Mouse (Mus musculus): ENCODE results near the gene Slc25a45. TPM values are rescaled to one million over a fixed set of nuclear protein-coding genes. Genes with fewer than 3 reads are reported as not detected.

The Slc25a45 gene
- polyA plus RNA-seq, 1 experiment from 2014 or later: 0.59 TPM

DNA sequence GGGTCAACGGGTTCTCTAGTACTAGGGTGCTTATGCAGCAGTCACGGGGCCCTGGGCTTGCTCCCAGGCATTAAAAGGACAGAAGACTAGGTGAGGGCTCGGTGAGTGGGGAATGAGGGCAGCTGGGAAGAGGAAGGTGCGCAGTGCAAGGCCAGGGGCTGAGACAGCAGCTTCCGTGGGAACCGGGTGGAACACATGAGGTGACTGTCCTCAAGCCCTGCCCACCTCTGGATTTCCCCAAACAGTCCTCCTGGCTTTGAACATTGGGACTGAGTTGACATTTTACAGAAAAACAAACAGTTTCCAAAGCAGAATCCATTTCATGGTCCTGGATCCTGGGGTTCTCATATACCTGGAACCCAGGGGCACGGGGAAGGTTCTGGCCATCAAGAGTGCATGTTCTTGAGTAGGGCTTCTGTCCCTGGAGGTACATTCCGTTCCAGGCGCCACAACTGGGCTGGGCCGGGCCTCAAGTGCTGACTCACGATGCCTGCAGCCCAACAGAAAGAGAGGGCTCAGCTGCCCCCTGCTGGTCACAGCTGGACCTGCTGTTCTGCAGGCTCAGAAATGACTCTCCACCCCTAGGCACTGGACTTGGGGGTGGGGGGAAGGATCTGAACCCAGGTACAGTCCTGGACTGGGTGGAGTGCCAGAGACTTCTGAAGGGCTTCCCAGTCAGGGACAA is 27.6 kb upstream of the Slc25a45 start:
- ATAC-seq (ENCODE audit: low read depth): peak; percentile 20; the same call in 1 of the 2 replicates
- Histone ChIP-seq H3K4me3 (ENCODE audit: low read depth, low read length) (no peak overlapping the region), H3K4me1 (ENCODE audit: control insufficient read depth, insufficient read depth, low read length) (peaks cover 32% of the 10 kb centered on the region), H3K27me3 (ENCODE audit: control insufficient read depth, insufficient read depth, low read length) (no peaks in the 10 kb centered on the region), H3K9me3 (ENCODE audit: control insufficient read depth, low read length) (no peaks in the 10 kb centered on the region), H3K9ac (replicated peaks; ENCODE audit: low read depth, low read length) (no peak overlapping the region), H3K4me2 (ENCODE audit: low read depth, low read length) (no peak overlapping the region), H3K27ac (ENCODE audit: low read depth, low read length) (no peak overlapping the region), H3K36me3 (ENCODE audit: control insufficient read depth, insufficient read depth, low read length) (peaks cover 9% of the 10 kb centered on the region)
- WGBS: 28% methylated on average over 11 of the region's 11 CpGs

DNA sequence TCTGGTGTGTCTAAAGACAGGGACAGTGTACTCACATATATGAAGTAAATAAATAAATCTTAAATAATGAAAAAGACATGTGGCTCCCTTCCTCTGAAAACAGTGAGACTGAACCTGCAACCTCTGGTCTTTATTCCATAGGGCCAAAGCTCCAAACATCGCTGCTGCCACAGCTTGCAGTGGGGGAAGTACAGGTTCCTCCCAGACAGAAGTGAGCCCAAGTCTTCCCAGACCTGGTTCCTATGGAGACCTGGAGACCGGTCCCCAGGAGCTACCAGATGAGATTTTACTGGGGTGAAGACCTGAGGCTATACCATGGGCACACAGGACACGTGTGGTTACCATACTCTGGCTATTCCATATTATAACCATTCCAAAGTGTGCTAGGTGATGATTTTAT is 26.7 kb upstream of the Slc25a45 start:
- WGBS: 90% methylated on average over 3 of the region's 3 CpGs
- Histone ChIP-seq H3K36me3 (ENCODE audit: control insufficient read depth, insufficient read depth, low read length) (peaks cover 9% of the 10 kb centered on the region), H3K9me3 (ENCODE audit: control insufficient read depth, low read length) (no peaks in the 10 kb centered on the region), H3K27ac (ENCODE audit: low read depth, low read length) (no peak overlapping the region), H3K4me1 (ENCODE audit: control insufficient read depth, insufficient read depth, low read length) (peaks cover 26% of the 10 kb centered on the region), H3K4me3 (ENCODE audit: low read depth, low read length) (no peak overlapping the region), H3K27me3 (ENCODE audit: control insufficient read depth, insufficient read depth, low read length) (no peaks in the 10 kb centered on the region), H3K9ac (replicated peaks; ENCODE audit: low read depth, low read length) (no peak overlapping the region), H3K4me2 (ENCODE audit: low read depth, low read length) (no peak overlapping the region)
- ATAC-seq (ENCODE audit: low read depth): no peak

DNA sequence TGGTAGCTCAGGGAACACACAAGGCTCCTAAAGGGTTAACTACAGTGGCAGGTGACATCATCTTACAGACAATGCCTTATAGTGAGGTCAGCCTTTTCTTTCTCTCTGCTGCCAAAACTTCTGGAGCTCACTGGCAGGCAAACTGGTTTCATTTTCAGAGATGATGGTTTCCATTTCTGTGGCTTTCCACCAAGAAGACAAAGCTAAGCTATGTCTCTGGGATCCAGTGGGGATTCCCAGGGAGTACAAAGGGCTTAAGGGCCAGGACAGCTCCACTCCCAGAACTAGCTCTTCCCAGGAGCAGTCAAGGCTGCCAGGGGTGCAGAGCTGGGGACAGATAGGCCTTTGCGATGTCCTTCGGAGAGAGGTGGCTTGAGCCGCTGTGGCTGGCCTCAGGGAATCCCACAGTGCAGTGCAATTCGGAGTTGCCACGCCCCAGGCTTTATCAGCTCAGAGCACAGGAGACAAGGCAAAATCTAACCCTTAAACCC is 26.1 kb upstream of the Slc25a45 start:
- WGBS: 72% methylated on average over 5 of the region's 5 CpGs
- Histone ChIP-seq H3K36me3 (ENCODE audit: control insufficient read depth, insufficient read depth, low read length) (peaks cover 11% of the 10 kb centered on the region), H3K9ac (replicated peaks; ENCODE audit: low read depth, low read length) (no peak overlapping the region), H3K9me3 (ENCODE audit: control insufficient read depth, low read length) (no peaks in the 10 kb centered on the region), H3K4me2 (ENCODE audit: low read depth, low read length) (no peak overlapping the region), H3K4me1 (ENCODE audit: control insufficient read depth, insufficient read depth, low read length) (peaks cover 26% of the 10 kb centered on the region), H3K4me3 (ENCODE audit: low read depth, low read length) (no peak overlapping the region), H3K27ac (ENCODE audit: low read depth, low read length) (no peak overlapping the region), H3K27me3 (ENCODE audit: control insufficient read depth, insufficient read depth, low read length) (no peaks in the 10 kb centered on the region)
- ATAC-seq (ENCODE audit: low read depth): no peak

DNA sequence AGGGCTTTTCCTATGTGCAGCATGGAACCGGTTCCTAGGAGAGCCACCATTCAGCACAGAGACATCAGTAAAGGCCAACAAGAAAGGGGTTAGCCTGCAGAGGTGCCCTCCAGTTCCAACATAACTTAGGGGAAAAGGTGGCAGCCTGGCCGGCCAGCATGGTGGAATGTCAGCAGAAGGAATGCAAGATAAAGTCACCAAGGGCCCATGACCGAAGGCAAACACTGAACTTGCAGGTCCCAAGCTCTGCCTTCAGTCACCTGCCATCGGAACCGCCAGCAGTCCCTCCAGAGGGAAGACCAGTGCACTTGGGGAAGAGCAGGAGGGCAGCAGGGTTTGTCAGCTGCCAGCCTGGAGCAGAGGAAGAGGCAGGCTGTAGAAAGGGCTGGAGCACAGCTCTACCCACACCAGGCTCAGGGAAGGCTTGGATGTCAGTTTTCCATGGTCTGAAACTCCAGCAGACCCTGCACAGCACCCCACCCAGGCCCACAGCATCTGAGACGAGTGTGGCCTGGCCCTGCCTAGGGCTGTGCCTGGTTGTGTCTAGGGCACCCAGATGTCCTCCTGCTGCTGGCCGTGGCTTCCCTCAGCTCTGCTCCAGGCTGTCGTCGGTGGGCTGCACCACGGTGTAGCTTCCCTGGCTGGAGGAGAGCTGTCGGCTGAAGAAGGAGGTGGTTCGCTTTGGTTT is 25.4 kb upstream of the Slc25a45 start:
- no peaks in the 10 kb centered on the region for H3K27me3 ChIP-seq (ENCODE audit: control insufficient read depth, insufficient read depth, low read length)
- ATAC-seq (ENCODE audit: low read depth): no peak
- 89% methylated on average over 12 of the region's 12 CpGs for WGBS
- H3K27ac ChIP-seq (ENCODE audit: low read depth, low read length): no peak overlapping the region
- H3K36me3 ChIP-seq (ENCODE audit: control insufficient read depth, insufficient read depth, low read length): peaks cover 12% of the 10 kb centered on the region
- H3K9me3 ChIP-seq (ENCODE audit: control insufficient read depth, low read length): no peaks in the 10 kb centered on the region
- no peak overlapping the region for H3K4me3 ChIP-seq (ENCODE audit: low read depth, low read length)
- H3K9ac ChIP-seq (replicated peaks; ENCODE audit: low read depth, low read length): no peak overlapping the region
- H3K4me1 ChIP-seq (ENCODE audit: control insufficient read depth, insufficient read depth, low read length): peaks cover 22% of the 10 kb centered on the region
- H3K4me2 ChIP-seq (ENCODE audit: low read depth, low read length): no peak overlapping the region

DNA sequence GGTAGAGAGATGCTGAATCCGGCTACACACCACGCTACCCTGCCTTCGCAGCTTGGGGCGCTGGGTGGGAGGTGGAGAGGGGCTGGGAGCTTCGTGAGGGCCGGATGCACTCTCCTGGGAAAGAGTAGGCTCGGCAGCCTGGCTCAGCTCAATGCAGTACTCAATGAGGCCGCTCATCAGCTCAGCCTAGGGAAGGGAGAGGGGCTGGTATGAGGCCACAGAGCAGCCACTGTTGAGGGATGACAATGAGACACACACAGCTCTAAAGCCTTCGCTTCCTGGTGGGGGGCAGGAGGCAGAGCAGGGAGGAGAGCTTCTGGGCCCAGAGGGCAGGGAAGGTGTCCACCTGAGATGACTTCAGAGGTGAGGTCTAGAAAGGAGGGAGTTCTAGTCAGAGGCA is 21.0 kb upstream of the Slc25a45 start:
- 87% methylated on average over 9 of the region's 9 CpGs for WGBS
- Histone ChIP-seq H3K9me3 (ENCODE audit: control insufficient read depth, low read length) (no peaks in the 10 kb centered on the region), H3K9ac (replicated peaks; ENCODE audit: low read depth, low read length) (no peak overlapping the region), H3K4me1 (ENCODE audit: control insufficient read depth, insufficient read depth, low read length) (no peaks in the 10 kb centered on the region), H3K4me2 (ENCODE audit: low read depth, low read length) (no peak overlapping the region), H3K36me3 (ENCODE audit: control insufficient read depth, insufficient read depth, low read length) (peaks cover 17% of the 10 kb centered on the region), H3K27me3 (ENCODE audit: control insufficient read depth, insufficient read depth, low read length) (no peaks in the 10 kb centered on the region), H3K4me3 (ENCODE audit: low read depth, low read length) (no peak overlapping the region), H3K27ac (ENCODE audit: low read depth, low read length) (no peak overlapping the region)
- ATAC-seq (ENCODE audit: low read depth): no peak

GRCm38 (mm10) chr19:5862335-5863085 is 15.1 kb upstream of the Slc25a45 start:
- H3K36me3 ChIP-seq (ENCODE audit: control insufficient read depth, insufficient read depth, low read length): peaks cover 11% of the 10 kb centered on the region; the same call in 1 of the 2 replicates
- H3K4me1 ChIP-seq (ENCODE audit: control insufficient read depth, insufficient read depth, low read length): no peaks in the 10 kb centered on the region
- no peak overlapping the region for H3K9ac ChIP-seq (replicated peaks; ENCODE audit: low read depth, low read length)
- H3K4me3 ChIP-seq (ENCODE audit: low read depth, low read length): no peak overlapping the region
- H3K27ac ChIP-seq (ENCODE audit: low read depth, low read length): no peak overlapping the region
- no peak overlapping the region for H3K4me2 ChIP-seq (ENCODE audit: low read depth, low read length)
- ATAC-seq (ENCODE audit: low read depth): no peak
- no peaks in the 10 kb centered on the region for H3K9me3 ChIP-seq (ENCODE audit: control insufficient read depth, low read length)
- H3K27me3 ChIP-seq (ENCODE audit: control insufficient read depth, insufficient read depth, low read length): no peaks in the 10 kb centered on the region
- 96% methylated on average over 14 of the region's 14 CpGs for WGBS

GRCm38 (mm10) chr19:5863776-5864175 is 13.8 kb upstream of the Slc25a45 start:
- ATAC-seq (ENCODE audit: low read depth): no peak
- Histone ChIP-seq H3K4me1 (ENCODE audit: control insufficient read depth, insufficient read depth, low read length) (no peaks in the 10 kb centered on the region), H3K9ac (replicated peaks; ENCODE audit: low read depth, low read length) (no peak overlapping the region), H3K4me2 (ENCODE audit: low read depth, low read length) (no peak overlapping the region), H3K4me3 (ENCODE audit: low read depth, low read length) (no peak overlapping the region), H3K36me3 (ENCODE audit: control insufficient read depth, insufficient read depth, low read length) (peaks cover 12% of the 10 kb centered on the region), H3K27me3 (ENCODE audit: control insufficient read depth, insufficient read depth, low read length) (no peaks in the 10 kb centered on the region), H3K9me3 (ENCODE audit: control insufficient read depth, low read length) (no peaks in the 10 kb centered on the region), H3K27ac (ENCODE audit: low read depth, low read length) (no peak overlapping the region)
- 95% methylated on average over 5 of the region's 5 CpGs for WGBS

- H3K4me1 ChIP-seq (ENCODE audit: control insufficient read depth, insufficient read depth, low read length): no peaks in the 10 kb centered on the region
- H3K27ac ChIP-seq (ENCODE audit: low read depth, low read length): no peak overlapping the region
- no peak overlapping the region for H3K4me3 ChIP-seq (ENCODE audit: low read depth, low read length)
- H3K27me3 ChIP-seq (ENCODE audit: control insufficient read depth, insufficient read depth, low read length): no peaks in the 10 kb centered on the region
- H3K4me2 ChIP-seq (ENCODE audit: low read depth, low read length): no peak overlapping the region
- H3K9ac ChIP-seq (replicated peaks; ENCODE audit: low read depth, low read length): no peak overlapping the region
- peaks cover 18% of the 10 kb centered on the region for H3K36me3 ChIP-seq (ENCODE audit: control insufficient read depth, insufficient read depth, low read length)
- no peaks in the 10 kb centered on the region for H3K9me3 ChIP-seq (ENCODE audit: control insufficient read depth, low read length)
- no peak for ATAC-seq (ENCODE audit: low read depth)
- WGBS: 93% methylated on average over 20 of the region's 20 CpGs
These were observed 12.8 kb upstream of the Slc25a45 start for GRCm38 (mm10) chr19:5864710-5865398.
